Mouse (Mus musculus): ENCODE data around the gene Tas1r1.
A peak's percentile ranks its signal among the peaks of the same experiment; 100 is the strongest.

GRCm38 (mm10) chr4:151995371-151996172, 42.8 kb downstream of the Tas1r1 start:
- no peak for TF ChIP-seq TAL1 (IDR thresholded peaks at IDR 0.05; ENCODE audit: low read length)
- TF ChIP-seq KAT2A (conservative IDR thresholded peaks at IDR 0.05; ENCODE audit: low read depth, low read length) = no peak
- no peak for TF ChIP-seq CTCF (IDR thresholded peaks at IDR 0.05 in 2 of 3, conservative IDR thresholded peaks at IDR 0.05 in 1 of 3; ENCODE audit: control insufficient read depth in 1 of 3, insufficient read depth in 1 of 3, low read depth in 2 of 3, low read length in 3 of 3, poor library complexity in 1 of 3, severe bottlenecking in 1 of 3)
- no peak; a peak in 1 of 4 replicates for TF ChIP-seq POLR2A (IDR thresholded peaks at IDR 0.05; ENCODE audit: control insufficient read depth in 1 of 2, insufficient read depth in 1 of 2, low read depth in 1 of 2, low read length in 2 of 2, poor library complexity in 1 of 2)
- peak; percentile 54; the same call in 1 of the 2 replicates for TF ChIP-seq E2F4 (IDR thresholded peaks at IDR 0.05; ENCODE audit: borderline replicate concordance, low read depth, low read length)
